Mouse (Mus musculus) spleen, adult 2 months (tissue): Measurements from ENCODE around the gene Tns1.

Source experiments
- CTCF ChIP-seq: fragments of 200-500 bp; IDR thresholded peaks from 2 replicates; pipeline ENCODE4 v1.5.1; 2011; ENCODE audit warnings: mild to moderate bottlenecking, inconsistent platforms; ENCODE audit not compliant: insufficient read depth, insufficient read length, insufficient replicate concordance; ENCODE audit errors: extremely low read depth
- POLR2A ChIP-seq: fragments of 200-500 bp; IDR thresholded peaks from 2 replicates; pipeline ENCODE4 v1.6.1; 2011; ENCODE audit warnings: low read depth, low read length, inconsistent platforms

DNA sequence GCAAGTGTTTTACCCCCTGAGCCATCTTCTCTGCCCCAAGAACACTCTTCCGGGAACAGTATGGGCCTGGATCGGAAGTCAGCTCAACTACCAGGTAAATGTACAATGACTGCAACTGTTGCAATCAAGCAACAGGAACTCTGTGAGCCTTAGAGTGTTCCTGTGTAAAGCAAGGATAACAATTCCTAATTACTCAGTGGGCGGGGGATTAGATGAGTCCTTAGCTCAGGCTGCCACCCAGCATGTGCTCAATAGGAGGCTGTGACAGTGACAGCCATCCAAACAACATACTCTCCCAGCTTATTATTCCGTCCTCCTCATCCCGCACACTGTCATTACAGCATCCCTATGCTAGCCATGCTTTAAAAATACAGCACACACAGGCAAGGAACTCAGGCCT is 200.0 kb downstream of the Tns1 start:
- TF ChIP-seq CTCF = no peak
- no peak for TF ChIP-seq POLR2A
